Mouse (Mus musculus) cerebellum, adult 2 months (tissue): ENCODE results near the gene Cxcr5. TPM values are rescaled to one million over a fixed set of nuclear protein-coding genes. Genes with fewer than 3 reads are reported as not detected.

Source experiments
- DNase-seq, 2 experiments: peaks; one replicate each; pipeline ENCODE4 v3.0.0; 2021
- H3K27ac ChIP-seq: fragments of 200-500 bp; 2 replicates; pipeline ENCODE4 v1.5.1; 2012; ENCODE audit warnings: low read length, control low read depth, inconsistent platforms; ENCODE audit not compliant: insufficient read depth
- H3K27me3 ChIP-seq: fragments of 200-500 bp; 2 replicates; pipeline ENCODE4 v1.6.1; 2012; ENCODE audit warnings: inconsistent platforms, mild to moderate bottlenecking, low read length, moderate library complexity; ENCODE audit not compliant: control insufficient read depth, insufficient read depth
- H3K4me1 ChIP-seq: fragments of 200-500 bp; 2 replicates; pipeline ENCODE4 v1.6.1; 2011; ENCODE audit warnings: low read length; ENCODE audit not compliant: control insufficient read depth, insufficient read depth
- H3K4me3 ChIP-seq: fragments of 200-500 bp; replicated peaks from 2 replicates; pipeline ENCODE3; 2011; ENCODE audit warnings: mild to moderate bottlenecking, low read depth, low read length, control low read depth; ENCODE audit not compliant: insufficient read depth
- CTCF ChIP-seq: fragments of 200-500 bp; IDR thresholded peaks from 2 replicates; pipeline ENCODE4 v1.5.1; 2011; ENCODE audit warnings: low read depth, mild to moderate bottlenecking, control low read depth, low read length, moderate library complexity, borderline replicate concordance; ENCODE audit not compliant: insufficient read depth
- POLR2A ChIP-seq: fragments of 200-500 bp; IDR thresholded peaks from 2 replicates; pipeline ENCODE4 v1.6.1; 2011; ENCODE audit warnings: low read length, control low read depth, borderline replicate concordance; ENCODE audit not compliant: insufficient read depth
- WGBS: fragments of 180-500 bp; shearing (Covaris S2); methylation state at CpG from one replicate; pipeline ENCODE4 v1.1.7; 2018; 5-methylcytosine and 5-hydroxymethylcytosine counted together
- polyA plus RNA-seq: library from polyadenylated mRNA; depleted of rRNA; stranded (reverse); fragments of >200 nt; gene quantifications from 2 replicates; pipeline ENCODE4 v1.2.3, GENCODE M21; 2012

Gene Cxcr5
- polyA plus RNA-seq, 1 experiment = 0.20 TPM

DNA sequence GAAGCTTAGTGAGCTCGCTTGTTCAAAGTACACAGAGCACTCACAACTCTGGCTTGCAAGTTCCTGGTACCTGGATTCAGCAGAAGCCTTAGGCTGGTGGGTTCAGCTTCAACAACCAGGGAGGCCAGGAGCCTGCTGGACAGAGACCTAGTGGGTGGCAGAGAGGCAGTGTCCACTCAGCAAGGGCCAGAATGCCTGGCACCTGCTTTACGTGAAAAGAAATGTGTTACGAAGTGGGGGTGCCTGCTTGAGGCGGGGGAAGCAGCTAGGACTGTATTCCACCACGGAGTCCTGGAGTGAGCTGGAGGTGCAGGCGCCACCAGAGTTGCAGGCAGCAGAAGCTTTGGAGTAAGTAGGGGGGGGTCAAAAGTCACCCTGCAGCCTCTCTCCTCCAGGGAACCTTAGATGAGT lies 76.6 kb downstream of the Cxcr5 start:
- WGBS = 8% methylated on average over 6 of the region's 6 CpGs
- peak in 1 of 2 experiments; percentile 26 for DNase-seq
- Histone ChIP-seq H3K27ac (peak overlapping the region; percentile 5; the same call in 1 of the 2 replicates), H3K4me3 (peak overlapping the region; percentile 86), H3K4me1 (peaks cover 48% of the 10 kb centered on the region), H3K27me3 (no peaks in the 10 kb centered on the region)
- no peak for TF ChIP-seq CTCF
- TF ChIP-seq POLR2A = no peak

DNA sequence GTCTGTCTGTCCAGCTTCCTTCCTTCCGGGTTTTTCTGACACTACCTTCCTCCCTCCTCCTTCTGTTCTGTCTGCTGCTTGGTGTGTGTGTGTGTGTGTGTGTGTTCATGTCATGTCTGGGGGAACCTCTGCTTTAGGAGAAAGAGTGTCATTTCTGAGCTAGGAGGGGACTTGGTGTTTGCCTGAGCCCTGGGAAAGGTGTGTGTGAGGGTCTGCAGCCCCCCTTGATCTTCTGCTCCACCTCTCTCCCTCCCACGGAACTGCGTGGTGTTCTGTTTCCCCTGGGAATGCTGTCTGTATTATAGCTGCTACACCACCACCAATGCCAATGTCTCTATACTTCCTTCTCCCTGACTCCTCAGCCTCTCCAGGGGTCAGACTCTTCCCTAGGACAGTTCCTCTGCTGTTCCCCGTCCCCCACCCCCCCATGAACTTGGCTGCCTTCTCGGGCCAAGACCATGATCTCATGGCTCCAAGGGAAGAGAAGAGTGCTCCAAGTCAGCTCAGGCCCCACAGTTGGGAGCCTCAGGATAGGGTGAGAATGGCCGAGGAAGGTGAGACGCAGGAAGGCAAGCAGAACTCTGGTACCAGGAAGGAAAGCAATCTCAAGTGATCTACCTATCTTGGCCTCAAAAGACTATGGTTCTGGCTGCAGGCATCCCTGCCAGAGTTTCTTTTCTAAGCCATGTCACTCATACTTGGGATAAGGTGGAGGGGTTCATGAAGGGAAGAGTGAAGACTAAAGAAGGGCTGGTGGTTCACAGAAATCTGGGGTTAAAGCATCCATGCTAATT lies 77.2 kb downstream of the Cxcr5 start:
- peaks cover 42% of the 10 kb centered on the region for H3K4me1 ChIP-seq
- peak overlapping the region; percentile 90 for H3K27ac ChIP-seq
- WGBS = 1% methylated on average over 7 of the region's 7 CpGs
- peak; percentile 23 to 29 for DNase-seq
- TF ChIP-seq POLR2A (no peak), CTCF (no peak)
- peak overlapping the region; percentile 86 for H3K4me3 ChIP-seq
- H3K27me3 ChIP-seq = no peaks in the 10 kb centered on the region

DNA sequence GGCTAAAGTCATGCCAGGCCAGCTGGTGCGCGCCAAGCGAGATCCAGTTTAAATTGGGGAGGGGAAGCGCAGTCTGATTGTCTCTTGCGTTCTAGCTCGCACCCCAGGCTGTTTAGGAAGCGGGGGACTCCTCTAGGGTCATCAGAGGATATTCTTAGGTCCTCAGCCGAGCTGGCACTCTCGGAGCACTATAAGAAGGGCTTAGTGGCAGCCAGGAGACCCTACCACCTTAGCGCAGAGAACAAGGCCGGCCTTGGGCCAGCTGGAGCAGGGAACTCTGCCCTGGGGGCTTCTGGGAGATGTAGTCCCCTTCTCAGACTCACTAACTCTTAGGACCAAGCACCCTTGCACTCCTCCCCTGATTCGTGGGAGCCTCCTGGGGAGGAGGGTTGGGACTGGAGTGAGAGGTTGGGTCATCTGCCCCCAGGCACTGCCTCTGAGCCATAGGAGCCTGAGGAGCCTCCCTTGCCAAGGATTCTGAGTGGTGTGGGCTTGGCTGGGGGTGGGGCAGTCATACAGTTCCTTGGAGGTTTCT lies 78.1 kb downstream of the Cxcr5 start:
- Histone ChIP-seq H3K4me1 (peaks cover 34% of the 10 kb centered on the region), H3K27ac (peak overlapping the region; percentile 90), H3K27me3 (no peaks in the 10 kb centered on the region), H3K4me3 (peak overlapping the region; percentile 86)
- TF ChIP-seq POLR2A (no peak), CTCF (no peak)
- WGBS = under 1% methylated on average over 12 of the region's 12 CpGs
- peak; percentile 66 to 74 for DNase-seq

DNA sequence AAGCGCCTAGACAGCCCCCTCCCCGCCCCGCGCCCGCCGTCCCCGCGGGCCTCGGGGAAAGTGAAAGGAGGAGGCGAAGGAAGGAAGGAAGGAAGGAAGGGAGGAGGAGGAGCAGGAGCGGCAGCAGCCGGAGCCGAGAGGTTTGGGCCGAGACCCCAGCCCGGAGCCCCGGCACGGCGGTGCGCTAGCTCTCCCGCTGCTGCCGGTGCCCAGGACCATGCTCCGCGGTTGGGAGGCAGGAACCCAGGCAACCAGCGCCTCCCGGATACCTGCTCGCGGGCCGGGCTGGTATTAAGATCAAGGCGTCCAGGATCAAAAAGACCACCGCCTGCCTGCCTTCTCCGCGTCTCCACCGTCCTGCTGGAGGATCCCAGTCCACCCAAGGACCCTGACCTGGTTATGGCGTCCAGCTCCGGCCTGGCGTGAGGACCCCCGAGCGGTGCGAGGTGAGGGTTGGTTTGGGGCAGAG lies 78.6 kb downstream of the Cxcr5 start:
- Histone ChIP-seq H3K27me3 (no peaks in the 10 kb centered on the region), H3K4me3 (peak overlapping the region; percentile 86), H3K27ac (peak overlapping the region; percentile 90), H3K4me1 (peaks cover 29% of the 10 kb centered on the region)
- peak; percentile 51 to 64 for DNase-seq
- 0% methylated on average over 39 of the region's 39 CpGs for WGBS
- no peak for TF ChIP-seq POLR2A
- TF ChIP-seq CTCF = no peak

DNA sequence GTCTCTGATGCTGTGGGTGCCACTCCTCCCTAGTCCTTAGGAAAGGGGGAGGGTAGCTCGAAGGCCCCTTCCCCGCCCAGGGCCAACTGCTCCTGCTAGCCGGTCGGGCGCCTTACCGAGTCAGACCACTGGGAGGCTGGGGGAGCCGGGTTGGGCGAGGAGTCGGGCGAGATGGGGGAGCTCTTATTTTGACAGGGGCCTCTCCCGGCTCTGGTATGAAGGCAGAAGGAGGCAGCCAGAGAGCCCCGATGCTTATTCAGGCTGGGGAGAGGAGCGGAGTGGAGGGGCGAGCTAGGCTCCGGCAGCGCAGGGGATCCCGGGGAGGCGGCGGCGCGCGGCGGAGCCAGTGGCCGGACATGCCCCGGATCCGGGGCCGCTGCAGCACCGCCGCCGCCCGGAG lies 79.1 kb downstream of the Cxcr5 start, which contains the start of gene Bcl9l:
Gene Bcl9l, plus strand, starts transcription at position 274 of the 400 bp plus-strand sequence.
- TF ChIP-seq CTCF = peak; percentile 58
- TF ChIP-seq POLR2A = peak; percentile 86
- H3K27ac ChIP-seq = peak within 1 kb of the TSS; percentile 90
- peak; percentile 94 for DNase-seq
- H3K27me3 ChIP-seq = no peaks in the 10 kb centered on the region
- H3K4me1 ChIP-seq = peaks cover 24% of the 10 kb centered on the region
- WGBS = 2% methylated on average over 31 of the region's 31 CpGs
- peak within 1 kb of the TSS; percentile 86 for H3K4me3 ChIP-seq

DNA sequence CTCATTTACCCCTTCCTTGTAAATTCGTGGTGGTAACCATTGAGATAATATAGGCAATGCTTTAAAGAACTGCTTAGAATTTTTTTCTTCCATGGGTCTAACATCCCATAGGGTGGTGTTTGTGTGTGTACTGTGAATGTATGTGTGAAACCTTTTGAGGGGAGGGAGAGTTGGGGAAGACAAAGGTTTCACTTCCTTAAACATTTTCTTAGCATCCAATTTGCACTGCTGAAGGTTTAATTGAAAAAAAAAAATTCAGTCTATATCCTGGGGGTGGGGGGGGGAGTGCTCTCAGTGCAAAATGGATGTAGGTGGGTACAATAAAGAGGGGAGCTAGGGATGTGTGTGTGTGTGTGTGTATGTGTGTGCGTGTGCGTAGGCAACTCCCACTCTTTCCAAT lies 79.6 kb downstream of the Cxcr5 start:
- Histone ChIP-seq H3K4me1 (peaks cover 20% of the 10 kb centered on the region), H3K4me3 (peak overlapping the region; percentile 86), H3K27ac (peak overlapping the region; percentile 90), H3K27me3 (no peaks in the 10 kb centered on the region)
- no peak for DNase-seq
- TF ChIP-seq POLR2A (no peak), CTCF (no peak)
- WGBS = 21% methylated on average over 3 of the region's 3 CpGs

DNA sequence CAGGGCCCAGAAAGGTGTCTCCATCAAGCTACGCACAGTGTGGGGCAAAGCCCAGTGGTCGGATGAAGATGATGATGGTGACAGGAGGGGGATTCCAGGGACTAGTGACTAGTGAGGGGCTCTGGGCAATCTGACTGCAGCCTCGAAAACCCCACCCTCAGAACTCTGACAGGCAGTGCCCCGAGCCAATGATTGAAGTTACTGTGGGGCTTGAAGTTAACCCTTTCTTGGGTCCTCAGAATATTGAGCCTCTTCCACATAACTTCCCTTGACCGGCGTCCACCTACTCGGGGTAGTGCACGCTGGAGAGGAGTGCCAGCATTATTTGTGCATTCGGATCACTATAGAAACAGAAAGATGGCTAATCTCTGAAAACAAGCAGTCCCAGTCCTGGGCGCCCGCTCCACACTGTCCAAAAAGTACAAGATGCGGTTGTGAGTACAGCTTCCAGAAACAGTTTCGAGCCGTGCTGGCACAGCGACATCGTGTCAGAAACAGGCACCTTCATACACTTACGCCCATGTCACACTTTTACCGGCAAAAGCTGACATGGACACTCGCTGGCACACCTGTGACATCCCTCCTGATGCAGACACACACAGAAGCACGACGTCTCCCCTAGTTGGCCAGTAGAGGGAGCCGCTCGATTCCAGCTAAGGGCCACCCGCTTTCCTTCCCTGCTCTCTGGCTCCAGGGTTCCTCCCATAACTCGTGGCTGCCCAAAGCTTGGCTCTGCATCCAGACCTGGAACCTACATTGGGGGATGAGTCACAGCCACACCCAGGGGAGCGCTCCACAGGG lies 81.8 kb downstream of the Cxcr5 start:
- DNase-seq = peak; percentile 95
- peak overlapping the region; percentile 99 for H3K27ac ChIP-seq
- peak; percentile 41; the same call in 1 of the 2 replicates for TF ChIP-seq POLR2A
- peak; percentile 92 for TF ChIP-seq CTCF
- H3K27me3 ChIP-seq = no peaks in the 10 kb centered on the region
- H3K4me3 ChIP-seq = peak overlapping the region; percentile 97
- WGBS = under 1% methylated on average over 26 of the region's 26 CpGs
- H3K4me1 ChIP-seq = peaks cover 4% of the 10 kb centered on the region
